Mouse (Mus musculus): ENCODE results near the gene Wdfy4. TPM values are rescaled to one million over a fixed set of nuclear protein-coding genes. Genes with fewer than 3 reads are reported as not detected.

The Wdfy4 gene
- polyA plus RNA-seq, 1 experiment: not detected

DNA sequence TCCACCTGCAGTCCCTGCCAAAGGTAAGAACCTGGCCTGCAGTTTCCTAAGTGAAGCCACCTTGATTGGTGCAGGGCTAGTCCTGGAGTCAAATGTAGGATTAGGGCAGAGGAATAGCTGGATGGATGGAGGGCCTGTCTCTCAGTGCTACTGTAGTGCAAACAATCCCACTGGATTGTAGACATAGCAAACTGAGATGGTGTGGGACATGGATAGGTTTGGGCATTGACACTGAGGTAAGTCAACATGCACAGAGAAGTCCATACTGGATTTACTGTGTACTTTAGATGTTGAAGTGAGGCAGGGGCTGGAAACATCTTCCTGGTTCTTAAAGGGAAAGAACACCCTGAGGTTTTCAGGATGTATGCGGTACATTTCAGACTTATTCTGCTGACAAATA, 267.4 kb downstream of the Wdfy4 start:
- TF ChIP-seq POLR2A (IDR thresholded peaks at IDR 0.05; ENCODE audit: insufficient read depth, low read depth, low read length) (no peak), CTCF (IDR thresholded peaks at IDR 0.05; ENCODE audit: insufficient read depth, low read depth, low read length) (no peak)
- Histone ChIP-seq H3K27ac (ENCODE audit: insufficient read depth, low read depth, low read length) (no peak overlapping the region), H3K4me3 (ENCODE audit: insufficient read depth, low read depth, low read length) (no peak overlapping the region), H3K4me1 (ENCODE audit: control insufficient read depth, insufficient read depth, low read length) (no peaks in the 10 kb centered on the region)
- WGBS: 98% methylated on average over 1 of the region's 1 CpGs

GRCm38 (mm10) chr14:32915360-32915759, 269.9 kb downstream of the Wdfy4 start:
- no peak for TF ChIP-seq POLR2A (IDR thresholded peaks at IDR 0.05; ENCODE audit: insufficient read depth, low read depth, low read length)
- no peak for TF ChIP-seq CTCF (IDR thresholded peaks at IDR 0.05; ENCODE audit: insufficient read depth, low read depth, low read length)
- Histone ChIP-seq H3K27ac (ENCODE audit: insufficient read depth, low read depth, low read length) (no peak overlapping the region), H3K4me3 (ENCODE audit: insufficient read depth, low read depth, low read length) (no peak overlapping the region), H3K4me1 (ENCODE audit: control insufficient read depth, insufficient read depth, low read length) (no peaks in the 10 kb centered on the region; the same call in 1 of the 2 replicates)
- 77% methylated on average over 2 of the region's 2 CpGs for WGBS

DNA sequence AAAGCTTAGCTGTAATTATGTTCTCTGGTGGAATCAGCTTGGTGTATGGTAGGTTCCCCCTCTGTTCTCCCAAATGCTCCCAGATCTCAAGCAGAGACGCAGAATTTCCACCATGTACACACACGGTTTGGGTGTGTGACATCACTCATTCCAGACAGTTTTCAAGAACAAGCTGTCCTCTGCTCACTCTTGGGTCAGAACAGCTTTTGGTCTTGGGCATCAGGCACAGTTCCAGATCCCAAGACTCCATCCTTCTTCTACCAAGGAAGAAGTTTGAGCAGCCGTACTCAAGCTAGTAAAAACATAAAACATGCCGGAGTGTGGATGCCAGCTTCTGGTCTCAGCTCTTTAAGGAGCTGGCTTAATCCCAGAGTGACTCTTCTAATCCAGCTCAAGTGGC, 274.1 kb downstream of the Wdfy4 start:
- WGBS: 87% methylated on average over 4 of the region's 4 CpGs
- TF ChIP-seq POLR2A (IDR thresholded peaks at IDR 0.05; ENCODE audit: insufficient read depth, low read depth, low read length) (no peak), CTCF (IDR thresholded peaks at IDR 0.05; ENCODE audit: insufficient read depth, low read depth, low read length) (no peak)
- Histone ChIP-seq H3K27ac (ENCODE audit: insufficient read depth, low read depth, low read length) (no peak overlapping the region), H3K4me1 (ENCODE audit: control insufficient read depth, insufficient read depth, low read length) (no peaks in the 10 kb centered on the region; the same call in 1 of the 2 replicates), H3K4me3 (ENCODE audit: insufficient read depth, low read depth, low read length) (no peak overlapping the region)

Other genes with a start within 250 kb of the Wdfy4 start
- gene Lrrc18, start 194.1 kb downstream of the Wdfy4 start, polyA plus RNA-seq (2012; ENCODE audit: insufficient read depth, insufficient read length, low replicate concordance, missing spikeins): not detected in 2 replicates
- gene Arhgap22, start 28.5 kb upstream of the Wdfy4 start, polyA plus RNA-seq (2012; ENCODE audit: insufficient read depth, insufficient read length, low replicate concordance, missing spikeins): not detected in 2 replicates